Mouse (Mus musculus): Measurements from ENCODE around the gene Btaf1. TPM values are rescaled to one million over a fixed set of nuclear protein-coding genes. Genes with fewer than 3 reads are reported as not detected.

Gene Btaf1
- polyA plus RNA-seq, 1 experiment from 2014 or later = 12.3 TPM

- Histone ChIP-seq H3K4me2 (ENCODE audit: low read length) (no peak overlapping the region), H3K4me1 (replicated peaks; ENCODE audit: control insufficient read depth, insufficient read depth, low read length) (0 out of 2 replicates have a peak, but pooled peaks cover 2% of the 10 kb centered on the region), H3K4me3 (replicated peaks; ENCODE audit: low read length) (no peak overlapping the region), H3K36me3 (ENCODE audit: control insufficient read depth, insufficient read depth) (no peaks in the 10 kb centered on the region), H3K9me3 (ENCODE audit: control insufficient read depth, low read length) (no peaks in the 10 kb centered on the region), H3K27ac (ENCODE audit: low read length) (no peak overlapping the region), H3K9ac (replicated peaks; ENCODE audit: low read depth, low read length) (no peak overlapping the region), H3K27me3 (replicated peaks; ENCODE audit: control insufficient read depth, insufficient read depth, low read length) (no peaks in the 10 kb centered on the region)
- 82% methylated on average over 11 of the region's 11 CpGs for WGBS
- ATAC-seq = no peak
Observed at GRCm38 (mm10) chr19:37026408-37026807, 100.5 kb downstream of the Btaf1 start.

- WGBS = 47% methylated on average over 6 of the region's 6 CpGs
- H3K27ac ChIP-seq (ENCODE audit: low read length) = no peak overlapping the region
- H3K27me3 ChIP-seq (replicated peaks; ENCODE audit: control insufficient read depth, insufficient read depth, low read length) = no peaks in the 10 kb centered on the region
- no peaks in the 10 kb centered on the region for H3K36me3 ChIP-seq (ENCODE audit: control insufficient read depth, insufficient read depth)
- H3K9ac ChIP-seq (replicated peaks; ENCODE audit: low read depth, low read length) = no peak overlapping the region
- H3K4me1 ChIP-seq (replicated peaks; ENCODE audit: control insufficient read depth, insufficient read depth, low read length) = 0 out of 2 replicates have a peak, but pooled peaks cover 2% of the 10 kb centered on the region
- ATAC-seq = no peak
- H3K4me3 ChIP-seq (replicated peaks; ENCODE audit: low read length) = no peak overlapping the region
- H3K9me3 ChIP-seq (ENCODE audit: control insufficient read depth, low read length) = no peaks in the 10 kb centered on the region
- no peak overlapping the region for H3K4me2 ChIP-seq (ENCODE audit: low read length)
Observed at GRCm38 (mm10) chr19:37029771-37030170, 103.9 kb downstream of the Btaf1 start.

GRCm38 (mm10) chr19:37031446-37031845, 105.6 kb downstream of the Btaf1 start:
- no peak for ATAC-seq
- no peaks in the 10 kb centered on the region for H3K9me3 ChIP-seq (ENCODE audit: control insufficient read depth, low read length)
- no peak overlapping the region for H3K4me3 ChIP-seq (replicated peaks; ENCODE audit: low read length)
- no peak overlapping the region for H3K9ac ChIP-seq (replicated peaks; ENCODE audit: low read depth, low read length)
- H3K36me3 ChIP-seq (ENCODE audit: control insufficient read depth, insufficient read depth) = no peaks in the 10 kb centered on the region
- no peaks in the 10 kb centered on the region for H3K4me1 ChIP-seq (replicated peaks; ENCODE audit: control insufficient read depth, insufficient read depth, low read length)
- no peaks in the 10 kb centered on the region for H3K27me3 ChIP-seq (replicated peaks; ENCODE audit: control insufficient read depth, insufficient read depth, low read length)
- no peak overlapping the region for H3K27ac ChIP-seq (ENCODE audit: low read length)
- H3K4me2 ChIP-seq (ENCODE audit: low read length) = no peak overlapping the region
- WGBS = 88% methylated on average over 5 of the region's 5 CpGs

- no peak for ATAC-seq
- H3K4me2 ChIP-seq (ENCODE audit: low read length) = no peak overlapping the region
- H3K9ac ChIP-seq (replicated peaks; ENCODE audit: low read depth, low read length) = no peak overlapping the region
- no peak overlapping the region for H3K4me3 ChIP-seq (replicated peaks; ENCODE audit: low read length)
- H3K36me3 ChIP-seq (ENCODE audit: control insufficient read depth, insufficient read depth) = no peaks in the 10 kb centered on the region
- 88% methylated on average over 2 of the region's 2 CpGs for WGBS
- H3K27ac ChIP-seq (ENCODE audit: low read length) = no peak overlapping the region
- H3K4me1 ChIP-seq (replicated peaks; ENCODE audit: control insufficient read depth, insufficient read depth, low read length) = no peaks in the 10 kb centered on the region
- H3K9me3 ChIP-seq (ENCODE audit: control insufficient read depth, low read length) = no peaks in the 10 kb centered on the region
- no peaks in the 10 kb centered on the region for H3K27me3 ChIP-seq (replicated peaks; ENCODE audit: control insufficient read depth, insufficient read depth, low read length)
Observed at GRCm38 (mm10) chr19:37032364-37032763, 106.5 kb downstream of the Btaf1 start.

- Histone ChIP-seq H3K36me3 (ENCODE audit: control insufficient read depth, insufficient read depth) (0 out of 2 replicates have a peak, but pooled peaks cover 4% of the 10 kb centered on the region), H3K27ac (ENCODE audit: low read length) (no peak overlapping the region), H3K9me3 (ENCODE audit: control insufficient read depth, low read length) (no peaks in the 10 kb centered on the region), H3K4me2 (ENCODE audit: low read length) (no peak overlapping the region), H3K4me3 (replicated peaks; ENCODE audit: low read length) (no peak overlapping the region), H3K9ac (replicated peaks; ENCODE audit: low read depth, low read length) (no peak overlapping the region), H3K4me1 (replicated peaks; ENCODE audit: control insufficient read depth, insufficient read depth, low read length) (no peaks in the 10 kb centered on the region), H3K27me3 (replicated peaks; ENCODE audit: control insufficient read depth, insufficient read depth, low read length) (no peaks in the 10 kb centered on the region)
- no peak for ATAC-seq
Observed at GRCm38 (mm10) chr19:37040906-37041305, 115.0 kb downstream of the Btaf1 start.

GRCm38 (mm10) chr19:37044431-37044830, 118.6 kb downstream of the Btaf1 start:
- Histone ChIP-seq H3K27ac (ENCODE audit: low read length) (no peak overlapping the region), H3K9me3 (ENCODE audit: control insufficient read depth, low read length) (no peaks in the 10 kb centered on the region), H3K4me1 (replicated peaks; ENCODE audit: control insufficient read depth, insufficient read depth, low read length) (no peaks in the 10 kb centered on the region), H3K9ac (replicated peaks; ENCODE audit: low read depth, low read length) (no peak overlapping the region), H3K27me3 (replicated peaks; ENCODE audit: control insufficient read depth, insufficient read depth, low read length) (no peaks in the 10 kb centered on the region), H3K4me2 (ENCODE audit: low read length) (no peak overlapping the region), H3K4me3 (replicated peaks; ENCODE audit: low read length) (no peak overlapping the region), H3K36me3 (ENCODE audit: control insufficient read depth, insufficient read depth) (no peaks in the 10 kb centered on the region)
- no peak for ATAC-seq
- 61% methylated on average over 10 of the region's 10 CpGs for WGBS

GRCm38 (mm10) chr19:37048507-37048906, 122.6 kb downstream of the Btaf1 start:
- no peak for ATAC-seq
- Histone ChIP-seq H3K4me3 (replicated peaks; ENCODE audit: low read length) (no peak overlapping the region), H3K36me3 (ENCODE audit: control insufficient read depth, insufficient read depth) (no peaks in the 10 kb centered on the region), H3K4me1 (replicated peaks; ENCODE audit: control insufficient read depth, insufficient read depth, low read length) (no peaks in the 10 kb centered on the region), H3K27me3 (replicated peaks; ENCODE audit: control insufficient read depth, insufficient read depth, low read length) (no peaks in the 10 kb centered on the region), H3K9ac (replicated peaks; ENCODE audit: low read depth, low read length) (no peak overlapping the region), H3K4me2 (ENCODE audit: low read length) (no peak overlapping the region), H3K27ac (ENCODE audit: low read length) (no peak overlapping the region), H3K9me3 (ENCODE audit: control insufficient read depth, low read length) (no peaks in the 10 kb centered on the region)
- 96% methylated on average over 6 of the region's 6 CpGs for WGBS

- peak; percentile 59; the same call in 1 of the 2 replicates for ATAC-seq
- no peaks in the 10 kb centered on the region for H3K4me1 ChIP-seq (replicated peaks; ENCODE audit: control insufficient read depth, insufficient read depth, low read length)
- no peak overlapping the region for H3K4me2 ChIP-seq (ENCODE audit: low read length)
- peaks cover 2% of the 10 kb centered on the region; the same call in 1 of the 2 replicates for H3K36me3 ChIP-seq (ENCODE audit: control insufficient read depth, insufficient read depth)
- H3K27ac ChIP-seq (ENCODE audit: low read length) = no peak overlapping the region
- no peaks in the 10 kb centered on the region for H3K27me3 ChIP-seq (replicated peaks; ENCODE audit: control insufficient read depth, insufficient read depth, low read length)
- no peaks in the 10 kb centered on the region for H3K9me3 ChIP-seq (ENCODE audit: control insufficient read depth, low read length)
- H3K4me3 ChIP-seq (replicated peaks; ENCODE audit: low read length) = no peak overlapping the region
- H3K9ac ChIP-seq (replicated peaks; ENCODE audit: low read depth, low read length) = no peak overlapping the region
- 77% methylated on average over 4 of the region's 4 CpGs for whole genome bisulfite sequencing
Observed at GRCm38 (mm10) chr19:37050643-37051345, 124.9 kb downstream of the Btaf1 start.

GRCm38 (mm10) chr19:37055976-37056556, 130.2 kb downstream of the Btaf1 start:
- WGBS = 84% methylated on average over 4 of the region's 4 CpGs
- no peak for ATAC-seq
- H3K36me3 ChIP-seq (ENCODE audit: control insufficient read depth, insufficient read depth) = peaks cover 2% of the 10 kb centered on the region; the same call in 1 of the 2 replicates
- no peak overlapping the region for H3K27ac ChIP-seq (ENCODE audit: low read length)
- H3K4me1 ChIP-seq (replicated peaks; ENCODE audit: control insufficient read depth, insufficient read depth, low read length) = no peaks in the 10 kb centered on the region
- no peaks in the 10 kb centered on the region for H3K9me3 ChIP-seq (ENCODE audit: control insufficient read depth, low read length)
- H3K4me3 ChIP-seq (replicated peaks; ENCODE audit: low read length) = no peak overlapping the region
- no peak overlapping the region for H3K9ac ChIP-seq (replicated peaks; ENCODE audit: low read depth, low read length)
- no peaks in the 10 kb centered on the region for H3K27me3 ChIP-seq (replicated peaks; ENCODE audit: control insufficient read depth, insufficient read depth, low read length)
- no peak overlapping the region for H3K4me2 ChIP-seq (ENCODE audit: low read length)

All from forebrain, embryonic 16.5 days (tissue).